Mouse (Mus musculus): ENCODE measurements around the gene Acvrl1. TPM values are rescaled to one million over a fixed set of nuclear protein-coding genes. Genes with fewer than 3 reads are reported as not detected.
A peak's percentile ranks its signal among the peaks of the same experiment; 100 is the strongest.
"Not testable (repeated sequence)": the region's sequence is repeated elsewhere in the genome, so short reads cannot be mapped to it uniquely, and the experiment has no call there.

Gene Acvrl1
- polyA plus RNA-seq, 1 experiment = 28.9 TPM

- peak; percentile 31 to 70 for DNase-seq (ENCODE audit: low read depth in 1 of 2, low spot score in 2 of 2)
- Histone ChIP-seq H3K27me3 (ENCODE audit: control insufficient read depth, insufficient read depth, low read length) (no peaks in the 10 kb centered on the region), H3K36me3 (ENCODE audit: control insufficient read depth, insufficient read depth, low read length) (no peaks in the 10 kb centered on the region), H3K4me1 (ENCODE audit: control insufficient read depth, insufficient read depth, insufficient read length) (no peaks in the 10 kb centered on the region), H3K4me3 (ENCODE audit: extremely low read depth, insufficient read depth, insufficient read length) (peak overlapping the region; percentile 36; the same call in 1 of the 2 replicates), H3K27ac (ENCODE audit: insufficient read depth, low read length) (no peak overlapping the region)
- peak; percentile 89 for TF ChIP-seq CTCF (IDR thresholded peaks at IDR 0.05; ENCODE audit: extremely low read depth, insufficient read depth, insufficient read length, insufficient replicate concordance)
- TF ChIP-seq POLR2A (IDR thresholded peaks at IDR 0.05; ENCODE audit: low read depth, low read length) = no peak
- 17% methylated on average over 12 of the region's 12 CpGs for WGBS
Measured at GRCm38 (mm10) chr15:101105496-101105994, 22.8 kb upstream of the Acvrl1 start.

GRCm38 (mm10) chr15:101106011-101106410, 22.3 kb upstream of the Acvrl1 start:
- no peak overlapping the region for H3K27ac ChIP-seq (ENCODE audit: insufficient read depth, low read length)

GRCm38 (mm10) chr15:101107906-101108671, 20.2 kb upstream of the Acvrl1 start:
- WGBS = 86% methylated on average over 5 of the region's 5 CpGs
- Histone ChIP-seq H3K27me3 (ENCODE audit: control insufficient read depth, insufficient read depth, low read length) (no peaks in the 10 kb centered on the region), H3K27ac (ENCODE audit: insufficient read depth, low read length) (no peak overlapping the region), H3K4me3 (ENCODE audit: extremely low read depth, insufficient read depth, insufficient read length) (no peak overlapping the region), H3K36me3 (ENCODE audit: control insufficient read depth, insufficient read depth, low read length) (no peaks in the 10 kb centered on the region), H3K4me1 (ENCODE audit: control insufficient read depth, insufficient read depth, insufficient read length) (no peaks in the 10 kb centered on the region; the same call in 1 of the 2 replicates)
- TF ChIP-seq POLR2A (IDR thresholded peaks at IDR 0.05; ENCODE audit: low read depth, low read length) = no peak
- TF ChIP-seq CTCF (IDR thresholded peaks at IDR 0.05; ENCODE audit: extremely low read depth, insufficient read depth, insufficient read length, insufficient replicate concordance) = no peak
- no peak for DNase-seq (ENCODE audit: low read depth in 1 of 2, low spot score in 2 of 2)

More at GRCm38 (mm10) chr15:101106011-101106410, 22.3 kb upstream of the Acvrl1 start:
- WGBS = 83% methylated on average over 10 of the region's 10 CpGs
- Histone ChIP-seq H3K27me3 (ENCODE audit: control insufficient read depth, insufficient read depth, low read length) (no peaks in the 10 kb centered on the region), H3K36me3 (ENCODE audit: control insufficient read depth, insufficient read depth, low read length) (no peaks in the 10 kb centered on the region), H3K4me1 (ENCODE audit: control insufficient read depth, insufficient read depth, insufficient read length) (no peaks in the 10 kb centered on the region), H3K4me3 (ENCODE audit: extremely low read depth, insufficient read depth, insufficient read length) (no peak overlapping the region)
- no peak for DNase-seq (ENCODE audit: low read depth in 1 of 2, low spot score in 2 of 2)
- no peak for TF ChIP-seq CTCF (IDR thresholded peaks at IDR 0.05; ENCODE audit: extremely low read depth, insufficient read depth, insufficient read length, insufficient replicate concordance)
- no peak for TF ChIP-seq POLR2A (IDR thresholded peaks at IDR 0.05; ENCODE audit: low read depth, low read length)

GRCm38 (mm10) chr15:101113176-101113575, 15.1 kb upstream of the Acvrl1 start:
- Histone ChIP-seq H3K27me3 (ENCODE audit: control insufficient read depth, insufficient read depth, low read length) (no peaks in the 10 kb centered on the region), H3K4me3 (ENCODE audit: extremely low read depth, insufficient read depth, insufficient read length) (no peak overlapping the region), H3K36me3 (ENCODE audit: control insufficient read depth, insufficient read depth, low read length) (no peaks in the 10 kb centered on the region), H3K4me1 (ENCODE audit: control insufficient read depth, insufficient read depth, insufficient read length) (no peaks in the 10 kb centered on the region; the same call in 1 of the 2 replicates), H3K27ac (ENCODE audit: insufficient read depth, low read length) (peak overlapping the region; percentile 50)
- 8% methylated on average over 8 of the region's 8 CpGs for WGBS
- TF ChIP-seq CTCF (IDR thresholded peaks at IDR 0.05; ENCODE audit: extremely low read depth, insufficient read depth, insufficient read length, insufficient replicate concordance) = no peak
- TF ChIP-seq POLR2A (IDR thresholded peaks at IDR 0.05; ENCODE audit: low read depth, low read length) = no peak
- peak in 1 of 2 experiments; percentile 42 for DNase-seq (ENCODE audit: low read depth in 1 of 2, low spot score in 2 of 2)

GRCm38 (mm10) chr15:101113778-101114177, 14.5 kb upstream of the Acvrl1 start:
- H3K4me3 ChIP-seq (ENCODE audit: extremely low read depth, insufficient read depth, insufficient read length); H3K36me3 ChIP-seq (ENCODE audit: control insufficient read depth, insufficient read depth, low read length); DNase-seq (ENCODE audit: low read depth in 1 of 2, low spot score in 2 of 2); H3K27me3 ChIP-seq (ENCODE audit: control insufficient read depth, insufficient read depth, low read length); H3K4me1 ChIP-seq (ENCODE audit: control insufficient read depth, insufficient read depth, insufficient read length); H3K27ac ChIP-seq (ENCODE audit: insufficient read depth, low read length): not testable (repeated sequence)
- WGBS = 73% methylated on average over 2 of the region's 2 CpGs

- Histone ChIP-seq H3K36me3 (ENCODE audit: control insufficient read depth, insufficient read depth, low read length) (no peaks in the 10 kb centered on the region), H3K27me3 (ENCODE audit: control insufficient read depth, insufficient read depth, low read length) (no peaks in the 10 kb centered on the region), H3K4me1 (ENCODE audit: control insufficient read depth, insufficient read depth, insufficient read length) (no peaks in the 10 kb centered on the region; the same call in 1 of the 2 replicates), H3K4me3 (ENCODE audit: extremely low read depth, insufficient read depth, insufficient read length) (no peak within 1 kb of the TSS), H3K27ac (ENCODE audit: insufficient read depth, low read length) (no peak within 1 kb of the TSS)
- no peak for DNase-seq (ENCODE audit: low read depth in 1 of 2, low spot score in 2 of 2)
- 83% methylated on average over 5 of the region's 5 CpGs for WGBS
- TF ChIP-seq POLR2A (IDR thresholded peaks at IDR 0.05; ENCODE audit: low read depth, low read length) = no peak
- no peak for TF ChIP-seq CTCF (IDR thresholded peaks at IDR 0.05; ENCODE audit: extremely low read depth, insufficient read depth, insufficient read length, insufficient replicate concordance)
Measured at GRCm38 (mm10) chr15:101115511-101116110, 12.7 kb upstream of the Acvrl1 start, which contains the start of gene Ankrd33. Ankrd33 (plus strand) TSS chr15:101115755.

All from spleen, adult 2 months (tissue).